Mouse (Mus musculus) macrophage (primary cell): ENCODE measurements around the gene Dpp3. TPM values are rescaled to one million over a fixed set of nuclear protein-coding genes. Genes with fewer than 3 reads are reported as not detected.
A peak's percentile ranks its signal among the peaks of the same experiment; 100 is the strongest.
"Not testable (repeated sequence)": the region's sequence is repeated elsewhere in the genome, so short reads cannot be mapped to it uniquely, and the experiment has no call there.

Experiments used
- H3K27ac ChIP-seq: fragments of 350-480 bp; formaldehyde crosslinking; 2 replicates; pipeline ENCODE4 v1.9.0; 2021
- H3K36me3 ChIP-seq: fragments of 350-480 bp; formaldehyde crosslinking; 2 replicates; pipeline ENCODE4 v1.9.0; 2021; ENCODE audit errors: inconsistent target
- H3K4me3 ChIP-seq: fragments of 350-480 bp; formaldehyde crosslinking; 2 replicates; pipeline ENCODE4 v1.9.0; 2021; ENCODE audit errors: inconsistent target
- H3K79me2 ChIP-seq: fragments of 350-480 bp; formaldehyde crosslinking; 2 replicates; pipeline ENCODE4 v1.9.0; 2021; ENCODE audit errors: inconsistent target
- WGBS: methylation state at CpG from one replicate; pipeline ENCODE4 v1.1.7; 2026; ENCODE audit warnings: inconsistent platforms; ENCODE audit not compliant: missing documents; 5-methylcytosine and 5-hydroxymethylcytosine counted together
- polyA plus RNA-seq: library from polyadenylated mRNA; stranded (reverse); fragments of 250-400 nt; gene quantifications from 3 replicates; pipeline ENCODE4 v1.2.4, GENCODE M21; 2018; ENCODE audit warnings: inconsistent platforms
- total RNA-seq, 78 experiments: library from RNA; depleted of rRNA; stranded (reverse); fragments of 250-400 nt; gene quantifications; 1 replicate in 9 of 78; 2 replicates in 24 of 78; 3 replicates in 43 of 78; 4 replicates in 2 of 78; pipeline ENCODE4 v1.2.4; 2018; ENCODE audit warnings: inconsistent platforms in 56 of 78

Dpp3 gene
- 100 to 1,000 TPM in 1 of 26 experiments, 10 to 100 TPM in 25; 17.9 to 101 (median 72.2) TPM for total RNA-seq (2018; cell fraction: chromatin; rRNA removed)
- 10 to 100 TPM; 36.8 to 60.5 (median 49.9) TPM for total RNA-seq (2018; cell fraction: cytosol; rRNA removed)
- 10 to 100 TPM; 20.9 to 72.3 (median 48.7) TPM for total RNA-seq (2018; cell fraction: nucleus; rRNA removed)
- 28.6 to 57.3 TPM (median 47.9 TPM) in 3 replicates for polyA plus RNA-seq

- Histone ChIP-seq H3K36me3 (peaks cover 28% of the 10 kb centered on the region), H3K27ac (peak within 1 kb of the TSS; percentile 55), H3K79me2 (peaks cover 30% of the 10 kb centered on the region), H3K4me3 (peak within 1 kb of the TSS; percentile 86)
- WGBS: under 1% methylated on average over 32 of the region's 32 CpGs
Measured at GRCm38 (mm10) chr19:4927904-4928531, at the start of gene Dpp3. Gene Dpp3, minus strand, starts transcription at chr19:4928287.

DNA sequence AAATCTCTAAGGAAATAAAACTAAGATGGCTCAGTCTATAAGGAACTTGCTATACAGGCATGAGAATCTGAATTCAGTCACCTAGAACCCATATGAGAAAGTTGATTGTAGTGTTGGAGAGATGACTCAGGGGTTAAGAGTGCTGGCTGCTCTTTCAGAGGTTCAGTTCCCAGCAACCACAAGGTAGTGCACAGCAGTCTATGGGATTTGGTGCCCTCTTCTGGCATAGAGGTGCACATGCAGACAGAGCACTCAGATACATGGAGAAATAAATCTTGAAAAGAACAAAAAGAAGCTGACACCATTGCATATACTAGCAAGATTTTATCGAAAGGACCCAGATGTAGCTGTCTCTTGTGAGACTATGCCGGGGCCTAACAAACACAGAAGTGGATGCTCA lies 40.1 kb upstream of the Dpp3 start:
- Histone ChIP-seq H3K27ac (no peak overlapping the region), H3K4me3 (no peak overlapping the region), H3K79me2 (no peaks in the 10 kb centered on the region), H3K36me3 (peaks cover 26% of the 10 kb centered on the region; the same call in 1 of the 2 replicates)
- WGBS: no CpG with 5 or more reads among the region's 2 CpGs

GRCm38 (mm10) chr19:4961928-4962601 lies 34.0 kb upstream of the Dpp3 start, which contains the start of gene Mrpl11:
Gene Mrpl11, plus strand, starts transcription at chr19:4962147.
- WGBS: 1% methylated on average over 34 of the region's 34 CpGs
- H3K27ac ChIP-seq: peak within 1 kb of the TSS; percentile 78

DNA sequence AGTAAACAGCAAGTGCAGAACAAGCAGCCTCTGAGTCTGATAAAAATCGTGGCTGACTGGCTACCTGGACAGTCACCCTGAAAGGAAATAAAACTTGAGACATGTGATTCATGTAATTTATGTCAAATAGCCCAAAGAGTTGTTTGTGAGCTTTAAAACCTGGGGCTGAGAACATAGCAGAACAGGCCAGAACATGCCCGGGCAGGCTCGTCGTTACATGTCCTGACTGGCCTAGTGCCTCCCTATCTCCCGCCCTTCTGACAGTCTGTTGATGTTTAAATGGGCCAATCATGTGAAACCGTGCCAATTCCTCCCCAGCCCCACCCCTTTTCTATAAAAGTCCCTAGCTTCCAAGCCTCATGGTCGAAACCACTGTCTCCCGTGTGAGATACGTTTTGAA lies 20.6 kb upstream of the Dpp3 start:
- 92% methylated on average over 5 of the region's 9 CpGs for WGBS
- H3K36me3 ChIP-seq, H3K79me2 ChIP-seq, H3K4me3 ChIP-seq, H3K27ac ChIP-seq: not testable (repeated sequence)

More at GRCm38 (mm10) chr19:4961928-4962601, 34.0 kb upstream of the Dpp3 start, which contains the start of gene Mrpl11:
- Histone ChIP-seq H3K36me3 (peaks cover 26% of the 10 kb centered on the region; the same call in 1 of the 2 replicates), H3K79me2 (no peaks in the 10 kb centered on the region), H3K4me3 (peak within 1 kb of the TSS; percentile 80)

DNA sequence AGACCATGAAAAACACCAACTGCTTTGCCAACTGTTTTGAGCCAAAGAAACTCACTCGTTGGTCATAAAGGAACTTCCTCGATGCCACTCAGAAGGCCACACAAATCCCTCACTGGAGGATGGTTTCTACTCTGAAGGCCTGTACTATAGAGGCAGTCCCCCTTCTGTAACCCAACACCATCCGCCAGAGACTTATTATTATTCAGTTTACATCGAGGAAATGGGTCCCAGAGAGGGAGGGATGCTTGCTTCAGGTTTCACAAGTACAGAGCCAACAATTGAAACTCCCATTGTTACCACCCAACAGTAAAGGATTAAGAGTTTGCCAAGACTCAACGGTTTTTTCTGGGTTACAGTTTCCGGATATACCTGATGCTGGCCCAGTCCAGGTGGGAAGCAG lies 17.5 kb upstream of the Dpp3 start:
- no peak overlapping the region for H3K27ac ChIP-seq
- H3K36me3 ChIP-seq: no peaks in the 10 kb centered on the region
- no peak overlapping the region for H3K4me3 ChIP-seq
- no peaks in the 10 kb centered on the region for H3K79me2 ChIP-seq
- WGBS: 48% methylated on average over 6 of the region's 6 CpGs

DNA sequence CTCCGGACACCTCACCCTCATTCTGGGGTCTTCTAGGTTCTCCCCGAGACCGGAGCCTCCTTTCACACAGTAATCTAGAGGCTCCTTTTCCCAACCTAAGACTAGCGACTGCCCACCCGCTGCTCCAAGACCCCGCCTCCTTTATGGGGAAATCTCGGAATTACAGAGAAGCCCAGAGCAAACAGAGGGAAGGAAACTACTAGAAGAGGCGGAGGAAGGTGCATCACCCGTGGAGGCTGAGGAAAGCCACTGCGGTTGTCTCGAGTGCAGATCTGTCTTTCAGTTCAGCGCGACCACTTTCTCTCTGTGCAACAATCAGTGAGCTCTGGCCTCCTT lies 15.1 kb upstream of the Dpp3 start:
- Histone ChIP-seq H3K79me2 (no peaks in the 10 kb centered on the region), H3K36me3 (no peaks in the 10 kb centered on the region), H3K27ac (no peak overlapping the region), H3K4me3 (peak overlapping the region; percentile 25)
- 10% methylated on average over 13 of the region's 13 CpGs for WGBS

GRCm38 (mm10) chr19:4942551-4943252 lies 14.6 kb upstream of the Dpp3 start, which contains the start of gene Peli3:
Gene Peli3, minus strand, starts transcription at chr19:4943127.
- Histone ChIP-seq H3K4me3 (peak within 1 kb of the TSS; percentile 25), H3K36me3 (no peaks in the 10 kb centered on the region), H3K27ac (no peak within 1 kb of the TSS), H3K79me2 (no peaks in the 10 kb centered on the region)
- WGBS: 3% methylated on average over 50 of the region's 55 CpGs

DNA sequence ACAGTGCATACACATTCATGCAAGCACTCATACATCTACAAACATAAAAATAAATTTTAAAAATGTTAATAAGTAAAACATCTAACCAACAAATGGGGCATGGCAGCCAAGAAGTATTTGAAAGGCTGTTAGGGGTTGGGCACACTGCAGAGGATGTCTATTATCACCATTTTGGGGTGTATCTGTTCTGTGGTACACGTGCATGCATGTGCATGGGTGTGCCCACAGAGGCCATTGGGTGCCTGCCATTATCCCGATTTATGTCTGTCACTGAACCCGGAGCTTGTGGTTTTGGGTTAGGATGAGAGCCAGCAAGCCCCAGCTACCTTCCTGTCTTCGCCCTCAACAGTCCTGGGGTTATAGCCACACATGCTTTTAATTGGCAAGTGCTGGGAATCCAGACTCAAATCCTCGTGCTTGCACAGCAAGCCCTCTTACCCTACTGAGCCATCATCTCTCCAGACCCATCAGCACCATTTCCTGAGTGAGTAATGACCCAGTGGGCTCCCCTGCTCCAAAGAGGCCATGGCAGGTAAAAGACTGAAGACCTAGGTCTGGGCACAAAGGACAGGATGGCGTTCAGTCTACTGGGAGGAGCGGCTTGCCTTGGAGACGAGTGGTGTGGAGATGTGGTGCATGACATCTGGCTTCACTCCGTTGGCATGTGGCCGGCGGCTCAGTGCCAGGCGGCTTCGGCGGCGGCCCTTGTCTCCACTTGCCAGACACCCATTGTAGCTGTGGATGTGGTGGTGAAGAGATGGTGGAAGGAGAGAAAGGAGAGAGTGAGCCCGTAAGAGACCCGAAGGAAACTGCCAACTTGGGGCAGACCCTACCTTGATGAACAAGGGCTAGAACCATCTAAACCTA lies 9.6 kb upstream of the Dpp3 start:
- Histone ChIP-seq H3K27ac (no peak overlapping the region), H3K36me3 (no peaks in the 10 kb centered on the region), H3K4me3 (no peak overlapping the region), H3K79me2 (no peaks in the 10 kb centered on the region)
- 63% methylated on average over 17 of the region's 17 CpGs for WGBS

DNA sequence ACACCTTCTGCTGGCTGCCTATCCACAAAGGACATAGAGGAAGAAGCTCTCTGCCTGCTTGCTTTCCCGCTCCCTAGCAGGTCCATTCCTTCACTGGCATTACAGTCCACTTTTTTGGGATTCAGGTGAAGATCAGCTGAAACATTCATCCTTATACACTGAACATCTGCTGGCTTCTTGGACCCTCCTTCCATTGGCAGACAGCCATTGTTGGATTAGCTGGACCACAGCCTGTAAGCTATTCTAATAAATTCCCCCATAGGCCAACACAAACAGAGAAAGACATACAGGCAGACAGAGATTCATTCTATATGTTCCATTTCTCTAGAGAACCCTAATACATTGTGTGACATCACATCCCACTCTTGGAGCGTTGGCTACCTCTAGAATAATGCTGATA lies 8.8 kb upstream of the Dpp3 start:
- H3K27ac ChIP-seq: no peak overlapping the region
- no peaks in the 10 kb centered on the region for H3K36me3 ChIP-seq
- WGBS: 89% methylated on average over 2 of the region's 2 CpGs
- H3K4me3 ChIP-seq: no peak overlapping the region
- no peaks in the 10 kb centered on the region for H3K79me2 ChIP-seq

GRCm38 (mm10) chr19:4928781-4929180 lies 694 bp upstream of the Dpp3 start:
- peaks cover 21% of the 10 kb centered on the region; the same call in 1 of the 2 replicates for H3K36me3 ChIP-seq
- H3K79me2 ChIP-seq: peaks cover 30% of the 10 kb centered on the region
- 87% methylated on average over 5 of the region's 5 CpGs for WGBS
- H3K4me3 ChIP-seq: peak overlapping the region; percentile 86; the same call in 1 of the 2 replicates
- H3K27ac ChIP-seq: peak overlapping the region; percentile 22; the same call in 1 of the 2 replicates

DNA sequence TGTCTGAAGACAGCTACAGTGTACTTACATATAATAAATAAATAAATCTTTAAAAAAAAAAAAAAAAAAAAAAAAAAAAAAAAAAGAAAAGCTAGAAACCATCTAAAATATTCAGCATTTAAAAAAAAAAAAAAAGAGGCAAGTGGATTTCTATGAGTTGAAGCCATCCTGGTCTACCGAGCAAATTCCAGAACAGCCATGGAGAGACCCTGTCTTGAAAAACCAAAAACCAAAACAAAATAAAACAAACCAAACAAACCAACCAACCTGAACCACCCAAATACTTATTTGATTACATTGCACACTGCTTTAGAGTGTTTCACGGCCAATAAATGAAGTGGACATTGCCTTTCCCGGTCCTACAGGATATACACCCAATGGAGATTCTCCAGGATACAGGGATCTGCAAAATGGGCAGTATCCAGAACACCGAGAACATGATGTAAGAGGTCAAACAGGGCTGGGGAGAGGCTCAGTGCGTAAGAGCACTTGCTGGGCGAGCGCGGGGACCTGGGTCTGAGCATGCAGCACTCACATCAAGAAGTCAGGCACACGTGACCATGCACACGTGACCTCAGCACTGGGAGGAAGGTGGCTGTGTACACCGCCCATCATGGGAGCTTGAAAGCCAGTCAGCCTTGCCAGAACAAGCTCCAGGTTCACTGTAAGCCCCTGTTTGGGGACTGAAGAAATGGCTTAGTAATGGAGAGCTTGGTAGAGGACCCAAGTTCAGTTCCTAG lies 2.8 kb downstream of the Dpp3 start:
- H3K4me3 ChIP-seq: no peak overlapping the region
- peaks cover 56% of the 10 kb centered on the region for H3K36me3 ChIP-seq
- 97% methylated on average over 11 of the region's 11 CpGs for WGBS

DNA sequence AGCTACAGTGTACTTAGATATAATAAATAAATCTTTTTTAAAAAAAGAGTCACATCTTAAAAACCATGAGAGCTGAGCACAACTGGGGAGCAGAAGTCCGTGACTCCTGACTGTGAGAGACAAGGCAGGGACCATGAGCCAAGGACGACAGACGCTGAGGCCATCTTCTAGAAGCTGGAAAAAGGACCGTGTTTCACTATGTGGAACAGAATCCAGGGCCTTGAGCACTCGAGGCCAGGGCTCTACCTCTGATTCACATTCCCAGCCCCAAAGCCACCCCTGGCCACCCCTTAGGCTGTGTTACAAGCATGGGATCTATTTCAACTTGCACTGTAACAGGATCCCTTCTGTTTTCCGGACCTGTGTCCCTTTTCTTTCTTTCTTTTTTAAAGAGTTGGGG lies 8.4 kb downstream of the Dpp3 start:
- Histone ChIP-seq H3K4me3 (no peak overlapping the region), H3K79me2 (no peaks in the 10 kb centered on the region), H3K36me3 (peaks cover 93% of the 10 kb centered on the region), H3K27ac (no peak overlapping the region)
- WGBS: 93% methylated on average over 6 of the region's 6 CpGs

More for the DNA sequence above, 2.8 kb downstream of the Dpp3 start:
- Histone ChIP-seq H3K27ac (no peak overlapping the region), H3K79me2 (peaks cover 30% of the 10 kb centered on the region)

- H3K4me3 ChIP-seq: no peak overlapping the region
- no peaks in the 10 kb centered on the region for H3K79me2 ChIP-seq
- WGBS: 81% methylated on average over 10 of the region's 10 CpGs
- peaks cover 90% of the 10 kb centered on the region for H3K36me3 ChIP-seq
- H3K27ac ChIP-seq: no peak overlapping the region
Measured at GRCm38 (mm10) chr19:4916827-4917226, 11.3 kb downstream of the Dpp3 start.
